Mouse (Mus musculus): Measurements from ENCODE around the gene Calm4. TPM values are rescaled to one million over a fixed set of nuclear protein-coding genes. Genes with fewer than 3 reads are reported as not detected.

The Calm4 gene
- polyA plus RNA-seq (2012; rRNA removed) = 0.06 TPM in 1 of 2 replicates, not detected in the other

GRCm38 (mm10) chr13:3837312-3837807 is at the start of gene Calm4:
Gene Calm4, plus strand, starts transcription at chr13:3837757.

GRCm38 (mm10) chr13:3804186-3804585 is 33.4 kb upstream of the Calm4 start, which contains the start of gene Calml3:
Gene Calml3, minus strand, starts transcription at chr13:3804316.

GRCm38 (mm10) chr13:3853648-3854333 is 16.2 kb downstream of the Calm4 start, which contains the start of gene Calm5:
Gene Calm5, plus strand, starts transcription at chr13:3854173.

Other genes with a start within 250 kb of the Calm4 start
- 20.7 and 40.3 TPM in 2 replicates for gene Fam208b, start 226.6 kb upstream of the Calm4 start, polyA plus RNA-seq (2012; rRNA removed)
- 14.7 and 16.9 TPM in 2 replicates for gene Asb13, start 203.7 kb upstream of the Calm4 start, polyA plus RNA-seq (2012; rRNA removed)
- 0.42 and 0.57 TPM in 2 replicates for gene Calml3, start 33.4 kb upstream of the Calm4 start, polyA plus RNA-seq (2012; rRNA removed)
- gene Calm5, start 16.4 kb downstream of the Calm4 start, polyA plus RNA-seq (2012; rRNA removed) = not detected in 2 replicates
- 23.6 and 44.8 TPM in 2 replicates for gene Net1, start 80.5 kb downstream of the Calm4 start, polyA plus RNA-seq (2012; rRNA removed)
- gene Tubal3, start 80.5 kb downstream of the Calm4 start, polyA plus RNA-seq (2012; rRNA removed) = not detected in 2 replicates
- not detected in 2 replicates for gene Ucn3, start 107.6 kb downstream of the Calm4 start, polyA plus RNA-seq (2012; rRNA removed)
- gene Akr1c14, start 211.3 kb downstream of the Calm4 start, polyA plus RNA-seq (2012; rRNA removed) = 0.10 and 0.31 TPM in 2 replicates

Measured in central nervous system, embryonic 11.5 days (tissue).